Mouse (Mus musculus): ENCODE results near the gene Glt28d2.

The Glt28d2 gene

GRCm38 (mm10) chr3:85878911-85879310 lies 8.4 kb downstream of the Glt28d2 start:
- no peak for DNase-seq (ENCODE audit: low read depth, low spot score)

GRCm38 (mm10) chr3:85863996-85864395 lies 23.3 kb downstream of the Glt28d2 start:
- no peak for DNase-seq (ENCODE audit: low read depth, low spot score)

GRCm38 (mm10) chr3:85862886-85863285 lies 24.4 kb downstream of the Glt28d2 start:
- no peak for DNase-seq (ENCODE audit: low read depth, low spot score)

- no peak for DNase-seq (ENCODE audit: low read depth, low spot score)
Measured at GRCm38 (mm10) chr3:85860996-85861395, 26.3 kb downstream of the Glt28d2 start.

- no peak for DNase-seq (ENCODE audit: low read depth, low spot score)
Measured at GRCm38 (mm10) chr3:85859311-85859710, 28.0 kb downstream of the Glt28d2 start.

GRCm38 (mm10) chr3:85858140-85859135 lies 28.9 kb downstream of the Glt28d2 start:
- DNase-seq (ENCODE audit: low read depth, low spot score) = no peak

GRCm38 (mm10) chr3:85857083-85857482 lies 30.2 kb downstream of the Glt28d2 start:
- no peak for DNase-seq (ENCODE audit: low read depth, low spot score)

- no peak for DNase-seq (ENCODE audit: low read depth, low spot score)
Measured at GRCm38 (mm10) chr3:85855947-85856346, 31.4 kb downstream of the Glt28d2 start.

- no peak for DNase-seq (ENCODE audit: low read depth, low spot score)
Measured at GRCm38 (mm10) chr3:85855043-85855442, 32.3 kb downstream of the Glt28d2 start.

GRCm38 (mm10) chr3:85854143-85854542 lies 33.2 kb downstream of the Glt28d2 start:
- DNase-seq (ENCODE audit: low read depth, low spot score) = no peak

GRCm38 (mm10) chr3:85853715-85854114 lies 33.6 kb downstream of the Glt28d2 start:
- no peak for DNase-seq (ENCODE audit: low read depth, low spot score)

- DNase-seq (ENCODE audit: low read depth, low spot score) = no peak
Measured at GRCm38 (mm10) chr3:85850079-85850478, 37.2 kb downstream of the Glt28d2 start.

- no peak for DNase-seq (ENCODE audit: low read depth, low spot score)
Measured at GRCm38 (mm10) chr3:85846316-85846715, 41.0 kb downstream of the Glt28d2 start.

- no peak for DNase-seq (ENCODE audit: low read depth, low spot score)
Measured at GRCm38 (mm10) chr3:85845341-85845740, 42.0 kb downstream of the Glt28d2 start.

- no peak for DNase-seq (ENCODE audit: low read depth, low spot score)
Measured at GRCm38 (mm10) chr3:85842881-85843218, 44.5 kb downstream of the Glt28d2 start.

GRCm38 (mm10) chr3:85842177-85842880 lies 45.0 kb downstream of the Glt28d2 start:
- DNase-seq (ENCODE audit: low read depth, low spot score) = no peak

GRCm38 (mm10) chr3:85841454-85842176 lies 45.7 kb downstream of the Glt28d2 start:
- no peak for DNase-seq (ENCODE audit: low read depth, low spot score)

- no peak for DNase-seq (ENCODE audit: low read depth, low spot score)
Measured at GRCm38 (mm10) chr3:85833627-85834026, 53.7 kb downstream of the Glt28d2 start.

GRCm38 (mm10) chr3:85832490-85833155 lies 54.7 kb downstream of the Glt28d2 start:
- peak; percentile 31 for DNase-seq (ENCODE audit: low read depth, low spot score)

GRCm38 (mm10) chr3:85831785-85832184 lies 55.5 kb downstream of the Glt28d2 start:
- no peak for DNase-seq (ENCODE audit: low read depth, low spot score)

GRCm38 (mm10) chr3:85829047-85829446 lies 58.3 kb downstream of the Glt28d2 start:
- no peak for DNase-seq (ENCODE audit: low read depth, low spot score)

Measured in ES-CJ7 (cell line).